Mouse (Mus musculus) frontal cortex, postnatal 10 days (tissue): ENCODE results near the gene Fyn.

Experiments used
- DNase-seq, 2 experiments: peaks; one replicate each; pipeline ENCODE4 v3.0.0; 2022; ENCODE audit warnings: low spot score in 2 of 2, mixed read lengths in 1 of 2

Fyn gene

DNA sequence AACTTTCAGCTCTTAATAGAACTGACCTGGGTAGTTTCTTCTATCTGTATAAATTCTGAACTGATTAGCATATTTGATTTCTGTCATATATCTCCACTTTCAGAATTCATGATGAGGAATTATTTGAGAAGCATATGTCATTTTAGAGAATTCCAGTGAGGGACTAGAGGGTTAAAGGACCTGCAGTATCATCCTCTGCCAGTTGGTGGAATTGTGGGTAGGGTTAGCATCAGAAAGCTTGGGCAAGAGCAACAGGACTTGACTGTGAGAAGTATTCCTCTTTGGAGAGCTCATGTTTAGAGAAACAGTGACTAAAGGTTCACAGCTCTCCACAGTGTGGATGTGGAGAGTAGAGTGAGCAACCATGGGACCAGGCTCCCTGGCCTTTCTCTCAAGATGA, 75.3 kb downstream of the Fyn start:
- DNase-seq: no peak

DNA sequence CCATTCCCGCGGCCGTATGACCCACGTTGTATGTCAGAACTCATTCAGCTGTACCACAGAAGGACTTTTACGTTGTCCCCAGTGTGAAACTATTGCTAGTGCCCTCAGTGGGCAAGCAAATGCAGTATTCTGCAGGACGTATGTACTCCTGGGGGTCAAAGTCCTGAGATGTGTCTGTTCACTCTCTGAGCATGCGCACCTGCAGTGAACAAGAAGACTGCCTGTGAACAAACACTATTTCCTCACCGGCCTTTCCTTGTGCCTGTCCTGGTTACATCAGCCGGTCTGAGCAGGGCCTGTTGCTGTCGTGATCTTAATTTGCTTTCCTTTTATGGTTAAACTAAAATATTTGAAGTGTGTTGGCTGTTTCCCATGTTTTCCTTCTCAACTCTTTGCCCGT, 77.2 kb downstream of the Fyn start:
- DNase-seq: no peak

DNA sequence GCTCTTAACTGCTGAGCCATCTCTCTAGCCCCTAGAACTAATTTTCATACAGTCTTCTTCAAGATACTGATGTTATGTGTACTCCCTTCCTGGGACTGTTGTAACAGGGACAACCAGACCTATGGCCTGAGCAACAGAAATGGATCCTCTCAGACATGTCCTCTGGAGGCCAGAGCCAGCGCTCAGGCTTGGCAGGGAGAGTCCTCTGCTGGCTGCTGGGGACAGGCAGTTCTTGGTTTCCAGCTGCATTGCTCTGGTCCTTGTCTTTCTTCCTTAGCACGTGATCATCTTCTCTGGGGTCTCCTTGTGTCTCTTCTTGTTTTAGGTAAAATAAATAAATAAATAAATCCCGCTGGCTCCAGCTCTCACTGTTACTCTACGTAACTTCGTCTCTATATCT, 78.1 kb downstream of the Fyn start:
- DNase-seq: no peak

DNA sequence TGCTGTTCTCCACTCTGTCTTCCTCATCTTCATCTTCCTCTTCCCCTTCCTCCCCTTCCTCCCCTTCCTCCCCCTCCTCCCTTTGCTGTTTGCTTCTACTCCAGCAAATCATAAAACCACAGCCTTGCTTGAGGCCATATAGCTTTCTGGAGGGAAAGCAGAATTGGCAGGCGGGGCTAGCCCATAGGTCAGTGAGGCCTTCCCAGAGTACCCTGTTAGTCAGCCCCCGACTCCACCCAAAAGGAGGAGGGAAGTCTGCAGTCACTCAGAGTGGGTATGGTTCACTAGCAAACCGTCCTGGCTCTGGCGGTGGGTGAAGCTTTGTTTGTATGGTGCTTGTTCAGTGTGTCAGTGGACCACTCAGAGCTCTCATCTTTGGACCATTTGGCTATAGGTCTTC, 80.5 kb downstream of the Fyn start:
- DNase-seq: no peak

DNA sequence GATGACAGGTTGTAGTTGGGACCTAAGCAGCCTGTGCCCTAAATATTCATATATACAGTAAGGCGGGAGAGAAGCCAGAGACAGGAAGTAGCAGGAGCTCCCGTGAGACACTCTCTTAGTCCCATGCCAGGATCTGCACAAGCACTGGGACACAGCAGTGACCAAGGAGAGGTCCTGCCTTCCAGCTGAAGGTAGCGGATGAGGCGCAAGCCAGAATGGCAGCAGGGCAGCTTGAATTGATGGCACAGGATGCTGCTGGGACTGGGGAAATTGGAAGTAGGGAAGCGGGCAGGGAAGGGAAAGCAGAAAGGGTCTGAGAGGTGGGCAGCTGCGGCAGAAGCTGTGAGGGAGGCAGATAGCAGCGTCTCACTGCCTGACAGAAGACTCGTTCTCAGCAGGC, 81.7 kb downstream of the Fyn start:
- DNase-seq: no peak

DNA sequence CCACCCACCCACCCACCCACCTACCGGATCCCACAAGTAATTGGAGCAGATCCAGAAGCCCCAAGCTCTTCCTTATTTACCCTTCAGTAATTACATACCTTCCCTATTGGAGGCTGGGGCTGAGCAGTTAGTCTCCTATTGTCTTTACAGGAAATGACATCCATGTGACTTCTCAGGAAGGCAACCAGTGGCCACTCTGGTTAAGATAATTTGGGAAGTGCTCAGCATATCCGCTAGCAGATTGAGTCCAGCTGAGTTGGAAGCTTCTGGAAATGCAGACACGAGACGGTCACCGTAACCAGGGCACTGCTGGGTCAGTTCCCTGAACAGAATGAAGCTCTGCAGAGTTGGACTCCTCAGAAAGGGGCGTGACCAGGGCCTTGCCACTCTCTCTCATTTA, 82.4 kb downstream of the Fyn start:
- no peak for DNase-seq

DNA sequence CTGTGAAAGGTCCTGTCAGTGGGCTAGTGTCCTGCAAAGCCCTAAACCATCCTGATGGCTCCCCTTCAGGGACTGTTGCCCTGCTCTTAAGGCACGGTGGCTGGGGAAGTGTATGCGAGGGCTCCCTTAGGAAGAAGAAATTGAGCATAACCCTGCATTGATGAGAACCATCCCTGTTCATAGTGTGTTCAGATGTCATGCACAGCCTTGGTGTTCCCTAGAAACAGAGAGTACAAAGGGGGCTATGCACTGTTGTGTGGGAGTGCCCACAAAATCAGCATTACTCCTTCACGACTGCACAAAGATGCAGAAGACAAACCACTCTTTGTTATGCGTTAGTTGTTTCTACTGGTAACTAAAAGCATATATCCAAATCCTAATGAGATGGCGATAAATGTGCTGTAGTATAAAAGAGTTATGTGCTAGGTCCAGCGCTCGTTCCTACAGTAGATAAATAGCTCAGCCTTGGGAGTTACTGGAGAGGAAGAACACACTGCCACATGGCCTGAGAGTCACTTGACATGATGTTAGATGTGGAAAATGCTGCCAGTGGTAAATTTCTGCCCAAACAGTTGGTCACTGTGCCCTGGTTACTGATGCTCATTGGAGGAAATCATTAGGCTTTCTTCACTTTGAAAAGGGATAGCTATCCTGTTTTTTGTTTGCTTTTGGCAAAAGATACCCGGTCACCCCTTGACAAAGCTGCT, 83.4 kb downstream of the Fyn start:
- DNase-seq: no peak

DNA sequence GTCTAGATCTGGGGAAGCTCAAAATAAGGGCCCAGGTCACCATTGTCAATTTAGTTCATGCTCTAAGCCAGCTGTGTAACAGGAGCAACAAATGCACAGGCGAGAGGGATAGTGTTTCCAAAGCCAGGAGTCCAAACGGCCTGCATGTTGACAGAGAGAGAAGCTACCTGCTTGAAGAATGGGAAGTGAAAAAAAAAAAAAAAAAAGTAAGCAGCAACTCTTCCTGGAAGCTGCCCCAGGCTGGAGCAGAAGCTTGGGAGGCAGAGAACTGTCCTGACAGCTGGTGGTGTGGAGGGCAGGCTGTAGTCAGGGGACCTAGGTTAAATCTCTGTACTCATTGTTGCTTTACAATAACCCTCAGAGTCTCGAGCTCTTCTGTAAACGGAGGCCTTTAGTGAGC, 86.7 kb downstream of the Fyn start:
- DNase-seq: no peak

DNA sequence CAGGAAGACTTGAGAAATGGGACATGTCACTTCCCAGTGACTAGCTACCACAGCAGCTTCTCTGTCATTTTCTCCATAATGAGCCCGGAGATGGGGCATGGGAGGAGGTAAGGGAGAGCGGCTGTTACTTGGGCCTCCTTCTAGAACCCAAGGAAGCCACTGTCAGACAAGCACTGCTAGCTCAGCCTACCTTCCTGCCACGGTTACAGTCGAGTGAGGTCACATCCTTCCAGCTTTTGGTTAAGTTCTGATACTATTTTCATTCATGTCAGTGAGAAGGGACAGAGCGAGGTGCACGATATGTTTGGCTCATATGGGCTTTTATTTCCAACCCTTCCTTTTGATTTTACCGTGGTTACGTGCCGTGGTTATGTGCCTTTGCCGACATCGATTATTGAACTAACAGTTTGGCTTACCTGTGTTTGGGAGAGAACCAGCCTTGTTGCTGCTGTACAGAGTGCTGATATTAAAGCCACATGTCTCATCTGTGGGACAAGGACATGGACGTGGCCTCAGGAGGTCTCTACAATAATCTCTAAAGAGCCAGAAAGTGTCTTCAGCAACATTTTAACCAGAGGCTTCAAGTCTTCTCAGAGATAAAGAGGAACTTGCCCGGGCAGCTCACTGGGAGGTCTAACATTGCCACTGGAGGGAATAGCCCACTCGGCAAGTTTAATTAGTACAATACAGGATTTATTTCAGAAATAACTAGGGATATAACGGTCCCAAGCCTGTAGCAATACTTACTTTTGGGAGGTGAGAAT, 87.4 kb downstream of the Fyn start:
- no peak for DNase-seq

DNA sequence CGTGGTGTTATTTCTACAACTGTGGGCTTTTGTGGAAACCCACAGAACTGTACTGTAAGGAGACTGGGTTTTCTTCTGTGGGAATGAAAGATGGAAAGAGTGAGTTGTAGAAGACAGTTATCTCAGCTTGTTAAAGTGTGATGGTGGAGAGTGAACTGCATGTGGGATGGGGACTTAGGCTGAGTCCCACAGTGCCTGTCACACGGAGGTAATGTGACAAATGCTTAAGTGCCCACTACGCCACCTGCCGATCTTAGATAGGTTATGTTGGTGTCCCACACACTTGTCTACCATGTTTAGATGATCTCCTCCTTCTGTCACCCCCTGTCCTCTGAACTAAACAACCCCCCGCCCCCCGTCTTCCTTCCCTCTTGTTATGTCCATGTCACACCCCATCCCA, 88.1 kb downstream of the Fyn start:
- DNase-seq: no peak

DNA sequence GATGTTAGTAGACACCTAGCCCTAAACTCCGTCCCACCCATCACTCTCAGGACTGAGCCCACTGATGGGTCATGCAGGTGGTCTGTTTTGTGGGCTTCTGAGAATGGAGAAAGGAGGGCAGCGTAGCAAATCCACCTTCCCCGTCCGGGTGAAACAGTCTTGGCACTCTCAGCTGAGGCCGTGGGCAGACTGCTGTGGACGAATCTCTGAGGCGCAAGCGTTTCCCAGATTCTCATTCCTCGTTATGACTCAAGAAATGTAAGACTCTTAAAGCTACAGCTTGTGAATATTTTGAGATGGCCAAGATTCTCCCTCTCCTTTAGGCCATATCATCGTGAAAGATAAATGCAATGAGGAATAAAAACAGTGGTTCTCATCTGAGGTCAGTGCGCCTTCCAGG, 88.6 kb downstream of the Fyn start:
- no peak for DNase-seq

DNA sequence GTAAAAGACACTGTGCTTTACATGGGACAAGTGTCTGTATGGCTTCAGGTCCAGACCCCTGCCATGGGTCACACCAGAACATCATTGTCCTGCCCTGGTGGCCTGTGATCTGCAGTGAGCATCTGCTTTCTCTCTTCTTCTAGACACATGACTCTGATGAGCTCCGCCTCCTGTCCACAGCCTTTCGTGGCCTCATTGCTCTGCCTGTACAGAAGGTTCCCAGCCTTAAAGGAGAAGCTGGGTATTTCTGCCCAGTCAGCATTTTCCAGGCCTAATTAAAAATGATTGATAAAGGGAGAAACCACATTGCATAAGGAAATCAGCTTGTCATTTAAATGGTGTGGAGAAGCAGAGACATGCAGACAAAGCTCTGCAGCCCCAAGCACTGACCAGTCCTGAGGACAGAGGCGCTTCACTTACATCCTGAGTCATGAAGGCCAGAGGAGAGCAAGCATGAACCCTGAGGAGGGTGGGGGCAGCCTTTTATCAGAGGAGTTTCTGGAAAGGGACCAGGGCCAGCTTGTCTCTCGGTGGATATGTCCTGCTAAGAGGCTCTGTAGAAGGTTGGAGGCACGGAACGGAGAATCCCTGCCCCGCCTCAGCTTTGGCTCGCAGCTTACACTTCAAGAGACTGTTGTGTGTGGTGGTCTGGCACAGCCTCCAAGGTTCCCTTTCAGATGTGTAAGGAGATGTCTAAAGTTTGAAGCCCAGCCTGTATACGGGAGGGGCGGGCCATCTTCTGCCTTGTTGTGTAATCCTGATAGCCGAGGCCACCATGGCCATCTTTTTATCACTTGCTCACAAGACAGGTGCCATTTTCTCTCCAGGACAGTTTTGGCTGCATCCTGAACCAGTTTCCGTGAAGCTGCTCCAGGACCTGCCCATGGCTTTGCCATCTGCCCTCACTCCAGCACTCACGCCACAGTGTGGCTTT, 90.4 kb downstream of the Fyn start:
- no peak for DNase-seq

DNA sequence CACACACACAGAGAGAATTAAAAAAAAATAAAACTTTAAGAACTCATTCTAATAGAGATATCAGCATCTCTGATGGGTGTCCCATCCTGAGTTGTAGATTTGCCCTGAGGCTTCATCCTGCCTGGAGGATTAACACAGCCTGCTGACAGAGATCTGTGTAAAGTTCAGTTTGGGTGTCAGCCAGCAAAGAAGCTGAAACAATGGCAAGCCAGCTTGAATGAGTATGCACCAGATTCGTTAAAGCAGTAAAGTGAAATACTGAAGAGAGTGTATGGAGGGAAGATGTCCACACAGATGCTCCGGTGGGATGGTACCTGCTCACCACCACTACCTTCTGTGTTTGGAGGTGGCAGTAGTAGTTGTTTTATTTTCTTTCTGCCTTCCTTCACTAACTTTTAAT, 92.0 kb downstream of the Fyn start:
- DNase-seq: no peak

DNA sequence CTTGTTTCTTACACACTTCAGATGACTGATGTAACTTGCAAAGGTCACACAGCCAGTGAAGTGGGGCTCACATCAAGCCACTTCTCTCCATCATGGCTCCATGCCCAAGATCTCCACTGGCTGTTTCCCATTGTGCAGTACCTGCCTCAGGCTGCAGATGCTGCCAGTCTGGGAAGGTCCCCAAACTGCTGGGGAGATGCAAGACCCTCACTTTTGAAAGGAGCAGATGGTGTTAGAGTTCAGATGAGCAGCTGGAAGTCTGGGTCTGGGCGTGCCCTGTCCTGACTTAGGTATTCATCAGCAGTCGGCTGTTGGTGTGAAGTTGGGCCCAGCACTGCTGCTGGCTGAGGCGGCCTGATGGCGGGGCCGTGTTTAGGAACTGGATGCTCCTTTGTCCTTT, 93.3 kb downstream of the Fyn start:
- DNase-seq: no peak

DNA sequence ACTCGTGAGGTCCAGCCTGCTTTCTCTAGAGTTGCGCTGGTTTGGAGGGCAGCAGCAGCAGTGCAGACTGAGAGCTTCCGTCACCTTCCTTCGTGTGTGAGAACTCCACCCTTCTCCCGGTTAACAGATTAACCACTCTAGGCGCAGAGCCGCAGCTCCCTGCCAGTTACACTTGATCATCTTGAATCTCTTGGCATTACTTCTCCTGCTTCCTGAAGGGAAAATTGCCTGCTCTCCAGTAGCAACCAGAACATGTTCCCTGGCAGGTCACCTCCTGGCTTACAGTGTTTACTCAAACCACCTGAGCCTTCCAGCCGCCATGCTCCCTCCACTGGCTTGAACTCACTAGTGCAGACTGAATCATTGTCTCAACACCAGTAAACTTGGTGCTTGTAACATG, 94.1 kb downstream of the Fyn start:
- DNase-seq: no peak

DNA sequence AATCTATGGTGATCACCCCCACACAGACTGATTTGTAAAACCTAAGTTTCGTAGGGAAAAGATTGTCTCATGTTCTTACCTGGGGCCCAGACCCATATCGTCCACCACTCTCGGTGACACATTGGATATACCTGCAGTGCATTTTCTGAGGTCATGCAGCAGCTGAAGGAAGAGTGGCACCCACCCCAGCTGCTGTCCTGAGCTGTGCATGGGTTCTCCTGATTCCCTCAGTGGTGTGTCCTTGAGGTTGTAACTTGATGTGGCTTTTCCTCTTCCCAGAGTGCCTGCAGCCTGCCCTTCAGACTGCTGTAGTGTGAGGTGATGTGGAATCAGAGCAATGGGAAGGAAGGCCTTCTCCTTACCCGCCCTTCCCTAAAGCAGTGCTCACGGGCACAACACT, 95.7 kb downstream of the Fyn start:
- DNase-seq: no peak

DNA sequence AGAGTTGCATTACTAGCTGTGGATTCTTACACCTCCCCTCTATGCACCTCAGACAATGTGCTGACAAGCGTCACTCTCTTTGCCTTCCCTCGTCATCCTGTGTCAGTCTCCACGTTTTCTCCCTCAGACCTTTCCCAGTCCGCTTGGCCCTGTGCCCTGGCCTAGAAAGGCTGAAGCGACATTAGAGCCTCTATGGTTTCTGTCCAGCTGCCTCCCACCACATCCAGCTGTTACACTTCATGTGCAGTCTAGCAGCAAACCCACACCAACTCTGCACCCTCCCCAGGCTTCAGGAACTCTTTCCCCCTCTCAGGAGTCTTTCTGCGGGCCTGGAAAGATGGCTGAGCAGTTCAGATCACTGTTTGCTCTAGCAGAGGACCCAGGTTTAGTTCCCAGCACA, 98.7 kb downstream of the Fyn start:
- no peak for DNase-seq

DNA sequence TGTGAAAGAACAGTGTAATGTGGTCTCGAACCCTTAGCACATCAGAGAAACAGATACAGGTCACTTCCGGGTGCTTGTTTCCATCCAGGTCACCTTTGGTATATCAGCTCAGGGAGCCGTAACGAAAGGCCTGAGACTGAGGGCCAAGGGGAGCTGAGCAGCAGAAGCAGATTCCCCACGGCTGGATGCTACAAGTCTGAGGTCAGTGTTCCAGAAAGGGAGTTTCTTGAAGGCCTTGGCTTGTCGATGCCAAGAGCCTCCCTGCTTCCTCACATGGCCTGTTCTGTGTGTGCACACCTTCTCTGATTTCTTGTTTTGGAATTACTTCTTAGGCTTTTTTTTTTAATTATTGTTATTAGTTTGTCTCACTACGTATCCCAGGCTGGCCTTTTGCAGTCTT, 99.2 kb downstream of the Fyn start:
- DNase-seq: no peak

DNA sequence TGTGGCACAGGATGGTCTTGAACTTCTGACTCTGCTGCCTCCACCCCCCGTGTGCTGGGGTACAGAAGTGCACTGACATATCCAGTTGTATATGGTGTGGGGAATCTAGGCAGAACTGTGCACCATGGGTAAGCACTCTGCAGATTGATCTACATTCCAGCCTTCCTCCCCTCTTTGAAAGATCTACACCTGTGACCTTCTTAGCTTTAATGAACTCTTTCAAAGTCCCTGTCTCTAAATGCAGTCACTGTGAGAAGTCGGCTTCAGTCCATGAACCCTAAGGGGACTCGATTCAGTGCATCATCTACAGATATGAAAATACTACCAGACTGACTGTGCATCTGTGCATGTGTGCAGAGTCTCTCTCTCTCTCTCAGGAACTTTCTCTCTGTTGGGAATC, 99.9 kb downstream of the Fyn start:
- no peak for DNase-seq

DNA sequence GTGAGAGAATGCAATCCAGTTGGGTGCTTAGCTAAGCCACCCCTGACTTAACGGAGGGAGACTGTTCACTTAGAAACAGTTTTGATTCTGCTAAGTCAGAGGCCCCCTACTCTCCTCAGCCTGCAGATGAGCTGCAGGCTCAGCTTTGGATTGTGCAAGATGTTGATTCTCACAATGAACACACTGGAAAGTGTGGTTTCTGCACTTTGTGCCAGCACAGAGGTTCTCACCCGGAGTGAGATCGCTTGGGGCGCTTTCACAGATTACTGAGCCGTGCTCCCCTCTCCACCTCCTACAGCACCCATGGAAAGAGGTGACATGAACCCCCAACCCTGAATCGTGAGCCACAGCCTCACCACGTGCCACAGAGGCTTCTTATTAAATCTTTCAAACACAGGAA, 100.7 kb downstream of the Fyn start:
- no peak for DNase-seq

DNA sequence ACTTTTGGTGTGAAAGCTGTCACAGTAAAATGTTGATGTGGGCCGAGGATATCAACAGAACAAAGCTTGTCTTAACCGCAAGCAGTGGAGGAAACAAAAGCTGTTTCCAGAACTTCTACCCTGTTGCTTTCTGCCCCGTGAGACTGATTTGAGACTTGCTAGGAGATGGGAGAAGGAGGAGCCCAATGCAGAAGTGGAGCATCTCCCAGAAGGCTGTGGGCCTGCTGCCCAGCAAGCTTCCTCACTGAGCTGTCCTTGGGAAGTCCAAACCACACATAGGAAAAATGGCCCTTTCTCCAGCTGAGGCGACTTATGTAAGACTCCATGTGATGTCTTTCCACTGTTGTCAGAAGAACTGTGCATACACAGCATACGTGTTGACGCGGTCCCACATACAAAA, 101.7 kb downstream of the Fyn start:
- DNase-seq: no peak

DNA sequence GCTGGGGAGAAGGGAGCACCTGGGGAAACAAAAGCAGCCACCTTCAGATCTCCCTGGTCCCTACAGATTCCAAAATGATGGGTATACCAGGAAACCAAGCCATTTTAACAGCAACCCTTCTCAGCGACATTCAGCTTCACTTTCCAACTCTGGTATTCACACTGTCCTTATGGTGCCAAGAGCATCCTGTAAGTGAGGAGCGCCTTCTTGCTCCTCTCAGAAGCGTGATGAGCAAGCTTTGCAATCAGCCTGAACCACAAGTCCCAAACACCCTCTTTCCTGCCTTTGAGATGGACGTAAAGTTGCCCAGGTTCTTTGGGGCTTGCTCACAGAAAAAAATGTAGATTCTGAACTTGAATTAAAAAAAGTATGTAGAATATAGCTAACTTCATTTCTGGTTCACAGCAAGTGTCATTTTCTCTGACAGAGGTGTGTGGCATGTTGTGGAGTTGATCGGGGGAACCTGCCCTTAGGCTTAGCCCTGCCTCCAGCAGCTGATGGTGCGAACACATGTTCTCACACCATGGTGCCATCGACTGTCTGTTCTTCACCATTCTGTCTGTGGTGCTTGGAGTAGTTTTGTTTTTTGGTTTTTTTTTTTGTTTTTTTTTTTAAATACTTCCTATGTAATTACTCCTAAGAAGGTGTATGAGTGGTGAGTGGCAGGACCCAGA, 102.5 kb downstream of the Fyn start:
- no peak for DNase-seq
